Comparison of ENCODE assay signal across 11 mouse cellular contexts in genomic region chr7:64065529-64066247, GRCm38 (mm10).
DNase-seq lines count a peak whose midpoint lies in the region; ATAC-seq lines count a peak whose summit lies in the region.
"Had no signal": no experiment of that assay in that cellular context is flagged by ENCODE, and none has a peak within 500 bp of the region (broad histone marks: within the 10 kb centered on the region; RNA-seq: fewer than 3 reads in every experiment).

No protein-coding gene starts in this region.

- H3K4me3 ChIP-seq in heart, embryonic 10.5 days: no peak overlapping the region
- H3K4me3 ChIP-seq in forebrain, embryonic 16.5 days (replicated peaks; ENCODE audit: low read length): no peak overlapping the region
- H3K4me3 ChIP-seq: embryonic facial prominence, embryonic 12.5 days; neural tube, embryonic 12.5 days had no signal

- no peak overlapping the region for H3K4me2 ChIP-seq in forebrain, embryonic 16.5 days (ENCODE audit: low read length)
- H3K4me2 ChIP-seq: embryonic facial prominence, embryonic 12.5 days; neural tube, embryonic 12.5 days had no signal

- ATAC-seq in forebrain, embryonic 16.5 days: peak; percentile 93

- H3K27ac ChIP-seq in heart, embryonic 10.5 days: no peak overlapping the region
- no peak overlapping the region for H3K27ac ChIP-seq in forebrain, embryonic 16.5 days (ENCODE audit: low read length)
- H3K27ac ChIP-seq: embryonic facial prominence, embryonic 12.5 days; neural tube, embryonic 12.5 days had no signal

- peak; percentile 38 to 40 for DNase-seq in heart, adult 18-20 months
- DNase-seq in heart, embryonic 10.5 days (ENCODE audit: low spot score): no peak
- DNase-seq in left cerebral cortex, adult 18-20 months (ENCODE audit: low spot score in 2 of 2): peak; percentile 86 to 91
- DNase-seq in right cerebral cortex, adult 18-20 months: peak; percentile 92
- no peak for DNase-seq in adrenal gland, adult 18-20 months (ENCODE audit: low spot score in 2 of 2)
- DNase-seq in adipocyte (ENCODE audit: low spot score): no peak
- DNase-seq in spleen, adult 12 weeks (ENCODE audit: low spot score): no peak

- H3K9ac ChIP-seq in forebrain, embryonic 16.5 days (replicated peaks; ENCODE audit: low read depth, low read length): no peak overlapping the region
- H3K9ac ChIP-seq: embryonic facial prominence, embryonic 12.5 days; neural tube, embryonic 12.5 days had no signal

- no peaks in the 10 kb centered on the region for H3K9me3 ChIP-seq in heart, embryonic 10.5 days
- H3K9me3 ChIP-seq in forebrain, embryonic 16.5 days (ENCODE audit: control insufficient read depth, low read length): no peaks in the 10 kb centered on the region
- H3K9me3 ChIP-seq: embryonic facial prominence, embryonic 12.5 days; G1E; neural tube, embryonic 12.5 days had no signal

- no peaks in the 10 kb centered on the region for H3K27me3 ChIP-seq in heart, embryonic 10.5 days (ENCODE audit: insufficient read depth, poor library complexity, severe bottlenecking)
- no peaks in the 10 kb centered on the region for H3K27me3 ChIP-seq in forebrain, embryonic 16.5 days (replicated peaks; ENCODE audit: control insufficient read depth, insufficient read depth, low read length)
- H3K27me3 ChIP-seq: embryonic facial prominence, embryonic 12.5 days; neural tube, embryonic 12.5 days had no signal

- no peaks in the 10 kb centered on the region for H3K36me3 ChIP-seq in heart, embryonic 10.5 days
- no peaks in the 10 kb centered on the region for H3K36me3 ChIP-seq in forebrain, embryonic 16.5 days (ENCODE audit: control insufficient read depth, insufficient read depth)
- H3K36me3 ChIP-seq: embryonic facial prominence, embryonic 12.5 days; G1E; neural tube, embryonic 12.5 days had no signal

- WGBS in heart, embryonic 10.5 days: 86% methylated on average over 23 of the region's 23 CpGs
- whole genome bisulfite sequencing in forebrain, embryonic 16.5 days: 67% methylated on average over 23 of the region's 23 CpGs

- H3K4me1 ChIP-seq in heart, embryonic 10.5 days: no peaks in the 10 kb centered on the region; the same call in 1 of the 2 replicates
- no peaks in the 10 kb centered on the region; the same call in 1 of the 2 replicates for H3K4me1 ChIP-seq in forebrain, embryonic 16.5 days (replicated peaks; ENCODE audit: control insufficient read depth, insufficient read depth, low read length)
- H3K4me1 ChIP-seq: embryonic facial prominence, embryonic 12.5 days; neural tube, embryonic 12.5 days had no signal

Comparison
In these comparisons a context has a peak if more than half of its experiments do, and no peak if none do; other contexts are left out.
1. DNase-seq: peak in heart, adult 18-20 months (2 of 2), left cerebral cortex, adult 18-20 months (2 of 2) and right cerebral cortex, adult 18-20 months (single experiment); none in heart, embryonic 10.5 days (single experiment), adrenal gland, adult 18-20 months (0 of 2), adipocyte (single experiment) and spleen, adult 12 weeks (single experiment).